Mouse (Mus musculus) G1E (cell line): ENCODE results near the gene Iqgap1.

ENCODE experiments used
- CTCF ChIP-seq: IDR thresholded peaks from 2 replicates; pipeline ENCODE4 v1.5.1; 2012; ENCODE audit warnings: low read depth, low read length, inconsistent platforms, mixed read lengths
- GATA1 ChIP-seq: IDR thresholded peaks from 2 replicates; pipeline ENCODE4 v1.6.1; 2012; ENCODE audit warnings: borderline replicate concordance, low read length, inconsistent platforms, mixed read lengths

DNA sequence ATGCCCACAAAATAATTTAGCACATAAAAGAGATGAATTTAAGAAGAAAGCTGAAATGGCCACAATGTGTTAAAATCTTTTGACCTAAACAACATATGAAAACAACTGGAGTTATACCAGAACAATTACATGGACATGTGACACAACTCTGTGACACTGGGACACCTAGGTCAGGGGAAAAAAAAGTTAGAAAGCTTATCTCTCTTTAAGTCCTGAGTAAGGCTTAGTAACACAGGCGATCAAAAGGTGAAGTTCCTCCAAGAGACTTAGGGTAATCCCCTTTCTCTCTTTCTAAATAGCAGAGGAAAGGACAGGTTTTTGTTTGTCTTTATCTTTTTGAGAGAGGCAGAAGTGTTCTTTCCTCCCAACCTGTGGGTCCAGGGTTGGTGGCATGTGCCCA, 14.5 kb upstream of the Iqgap1 start:
- TF ChIP-seq CTCF (no peak), GATA1 (no peak)
